Mouse (Mus musculus) lung, adult 2 months (tissue): ENCODE measurements at regions not wholly inside any gene's neighbourhood (a gene's known extent, or its start where the extent isn't known, plus 50 kb on each side); places are given as distances from the start of the nearest gene placed in this dataset.

Source experiments
- CTCF ChIP-seq: fragments of 200-500 bp; IDR thresholded peaks from 2 replicates; pipeline ENCODE4 v1.5.1; 2011; ENCODE audit warnings: mild to moderate bottlenecking, low read length, control low read depth; ENCODE audit not compliant: insufficient read depth
- POLR2A ChIP-seq: fragments of 200-500 bp; IDR thresholded peaks from 2 replicates; pipeline ENCODE4 v1.6.1; 2011; ENCODE audit warnings: low read depth, mild to moderate bottlenecking, control low read depth, low read length, borderline replicate concordance; ENCODE audit errors: extremely low read depth

DNA sequence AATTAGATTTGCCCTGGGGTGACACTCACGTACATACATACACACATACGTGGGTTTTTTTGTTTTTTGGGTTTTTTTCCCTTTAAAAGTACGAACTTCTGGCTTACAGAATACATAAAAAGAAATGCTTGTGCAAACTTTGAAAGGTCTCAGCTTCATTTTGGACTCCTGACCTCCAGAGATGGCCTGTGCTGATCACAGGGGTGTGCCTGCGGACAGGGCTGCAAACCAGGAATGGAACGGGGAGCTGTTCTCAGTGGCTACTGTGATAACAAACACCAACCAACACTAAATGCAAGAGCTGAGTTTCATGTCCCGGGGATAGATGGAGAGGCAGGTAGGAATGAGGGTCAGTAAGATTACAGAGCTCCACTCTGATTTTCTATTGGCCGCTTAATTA is 134.3 kb upstream of the Man2a1 start:
- no peak for TF ChIP-seq CTCF
- TF ChIP-seq POLR2A, result no peak
